Mouse (Mus musculus) neural tube, embryonic 10.5 days (tissue): ENCODE results near the gene Zfp871.
"Not testable (repeated sequence)": the region's sequence is repeated elsewhere in the genome, so short reads cannot be mapped to it uniquely, and the experiment has no call there.

ENCODE experiments used
- DNase-seq: peaks from one replicate; pipeline ENCODE4 v3.0.0-alpha.2; 2017; ENCODE audit warnings: low spot score; ENCODE audit errors: extremely low spot score

The Zfp871 gene

GRCm38 (mm10) chr17:32738406-32738805 is 49.7 kb downstream of the Zfp871 start:
- DNase-seq, result no peak

GRCm38 (mm10) chr17:32729029-32729428 is 59.1 kb downstream of the Zfp871 start:
- DNase-seq, result no peak

- not testable (repeated sequence) for DNase-seq
These were observed 61.7 kb downstream of the Zfp871 start for GRCm38 (mm10) chr17:32726360-32726759.

GRCm38 (mm10) chr17:32722771-32723170 is 65.3 kb downstream of the Zfp871 start:
- DNase-seq, result no peak

GRCm38 (mm10) chr17:32722151-32722550 is 65.9 kb downstream of the Zfp871 start:
- DNase-seq, result not testable (repeated sequence)
